Mouse (Mus musculus): ENCODE results near the gene Trim46.

DNA sequence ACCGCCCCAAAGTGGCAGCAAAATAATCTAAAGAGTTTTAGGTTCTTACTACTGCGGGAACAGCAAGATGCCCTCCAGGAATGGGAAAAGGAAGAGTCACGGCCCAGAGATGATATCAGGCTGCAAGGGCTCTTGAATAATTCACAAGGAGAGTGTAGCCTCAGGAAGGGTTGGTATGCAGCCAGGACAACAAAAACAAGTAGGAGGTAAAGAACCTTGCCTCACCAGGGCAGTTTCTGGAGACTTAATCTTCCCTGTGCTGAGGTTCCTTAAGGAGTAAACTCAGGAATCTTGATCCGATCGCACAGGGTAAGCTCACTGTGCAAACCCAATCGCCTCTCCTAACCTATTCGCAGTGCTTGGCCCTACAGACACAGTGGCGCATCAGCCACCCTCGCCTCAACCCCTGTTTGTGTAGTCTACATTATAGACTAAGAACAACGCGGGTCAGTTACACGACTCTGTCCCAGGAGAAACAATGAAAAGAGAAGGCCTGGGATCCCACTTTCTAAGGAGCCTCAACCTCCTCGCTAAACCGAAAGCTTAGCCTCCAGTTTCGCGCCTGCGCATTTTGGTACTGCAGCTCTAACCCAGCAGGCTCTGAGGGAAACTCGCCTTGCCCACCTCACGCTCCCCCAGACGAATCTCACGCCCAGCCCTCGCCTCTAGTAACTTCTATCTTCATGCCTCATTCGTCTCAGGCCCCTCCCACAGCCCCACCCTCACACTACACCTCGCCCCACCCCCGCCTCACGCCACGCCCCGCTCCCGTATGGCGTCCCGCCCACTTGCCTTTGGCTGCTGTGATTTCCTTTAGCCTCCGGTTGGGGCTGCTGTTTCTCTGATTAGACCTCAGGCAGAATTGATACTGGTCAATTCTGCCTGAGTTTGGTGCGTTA, 49.9 kb downstream of the Trim46 start:
- TF ChIP-seq POLR2A (IDR thresholded peaks at IDR 0.05; ENCODE audit: extremely low read depth, insufficient read depth, low read length), result 0 out of 2 replicates have a peak, but pooled peaks have one; percentile 13
- peak; percentile 68 for TF ChIP-seq CTCF (IDR thresholded peaks at IDR 0.05; ENCODE audit: low read depth, low read length)

Data from liver, adult 2 months (tissue).